Mouse (Mus musculus): Measurements from ENCODE around the gene Nfkbil1. TPM values are rescaled to one million over a fixed set of nuclear protein-coding genes. Genes with fewer than 3 reads are reported as not detected.

The Nfkbil1 gene
- 9.9 and 11.0 TPM in 2 replicates for polyA plus RNA-seq (2015; fragmentation: Nextera tagmentation; extraction: Ambion mirVana)

DNA sequence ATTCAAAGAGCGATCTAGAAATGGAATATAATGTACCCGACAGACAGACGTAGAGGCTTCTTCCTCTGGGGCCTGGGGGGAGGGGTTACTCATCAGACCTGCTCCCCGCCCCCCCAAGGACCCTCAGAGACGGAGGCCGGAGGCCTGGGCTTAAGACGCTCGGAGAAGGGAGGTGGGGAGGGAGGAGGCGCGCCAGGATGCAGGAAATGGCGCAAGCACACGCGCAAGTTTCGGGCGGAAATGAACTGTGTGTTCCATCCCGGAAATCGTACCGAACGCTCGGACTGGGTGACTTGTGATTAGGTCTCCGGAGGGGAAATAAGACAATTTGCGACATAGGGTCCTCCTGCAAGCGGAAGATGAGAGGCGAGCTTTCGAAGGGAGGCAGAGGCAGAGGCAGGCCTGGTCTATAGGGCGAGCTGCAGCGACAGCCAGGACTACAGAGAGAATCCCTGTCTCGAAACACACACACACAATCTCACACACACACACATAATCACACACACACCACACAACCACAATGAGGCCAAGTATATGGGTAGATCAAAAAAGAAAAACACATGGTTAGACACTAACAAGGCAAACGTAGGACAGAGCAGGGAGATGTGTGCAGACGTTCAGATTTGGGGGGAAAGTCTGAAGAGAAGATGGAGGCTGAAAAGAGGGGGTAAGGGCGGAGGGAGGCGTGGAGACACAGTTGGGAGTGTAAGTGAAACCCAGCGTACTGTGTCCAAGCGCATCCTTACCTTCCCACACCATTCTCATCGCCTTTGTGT, at the start of gene Nfkbil1:
Nfkbil1 (minus strand) TSS at position 179 of the 776 bp plus-strand sequence.
- under 1% methylated on average over 35 of the region's 35 CpGs for WGBS
- Histone ChIP-seq H3K9ac (peak within 1 kb of the TSS; percentile 86), H3K4me3 (replicated peaks) (peak within 1 kb of the TSS; percentile 57), H3K9me3 (no peaks in the 10 kb centered on the region), H3K27ac (peak within 1 kb of the TSS; percentile 98), H3K36me3 (peaks cover 7% of the 10 kb centered on the region; the same call in 1 of the 2 replicates), H3K27me3 (replicated peaks) (no peaks in the 10 kb centered on the region), H3K4me2 (replicated peaks) (peak within 1 kb of the TSS; percentile 88), H3K4me1 (replicated peaks) (peaks cover 33% of the 10 kb centered on the region)
- peak; percentile 90 for ATAC-seq

DNA sequence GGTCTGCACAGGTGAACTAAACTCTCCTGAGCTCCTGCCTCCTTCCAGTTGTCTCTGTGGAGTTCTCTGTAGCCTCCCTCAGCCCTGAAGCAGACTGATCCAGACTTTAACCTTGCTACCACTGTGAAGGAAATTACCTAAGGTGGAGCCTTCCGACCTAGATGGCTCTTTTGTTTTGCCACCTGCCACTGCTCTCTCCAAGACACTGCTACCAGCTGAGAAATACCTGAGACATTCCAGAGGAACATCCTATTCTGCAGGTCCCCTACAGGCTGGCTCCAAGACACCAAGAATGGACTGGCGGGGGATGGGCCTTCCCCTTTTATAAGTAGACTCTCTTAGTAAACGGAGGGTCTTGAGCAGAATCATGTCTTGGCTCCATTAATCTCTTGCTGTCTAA, 44.7 kb upstream of the Nfkbil1 start:
- H3K4me3 ChIP-seq (replicated peaks), result no peak overlapping the region
- H3K27ac ChIP-seq, result no peak overlapping the region
- 69% methylated on average over 3 of the region's 3 CpGs for WGBS
- peaks cover 16% of the 10 kb centered on the region for H3K27me3 ChIP-seq (replicated peaks)
- no peaks in the 10 kb centered on the region for H3K36me3 ChIP-seq
- H3K9ac ChIP-seq, result no peak overlapping the region
- H3K9me3 ChIP-seq, result no peaks in the 10 kb centered on the region
- H3K4me2 ChIP-seq (replicated peaks), result no peak overlapping the region
- no peaks in the 10 kb centered on the region for H3K4me1 ChIP-seq (replicated peaks)
- ATAC-seq, result no peak

DNA sequence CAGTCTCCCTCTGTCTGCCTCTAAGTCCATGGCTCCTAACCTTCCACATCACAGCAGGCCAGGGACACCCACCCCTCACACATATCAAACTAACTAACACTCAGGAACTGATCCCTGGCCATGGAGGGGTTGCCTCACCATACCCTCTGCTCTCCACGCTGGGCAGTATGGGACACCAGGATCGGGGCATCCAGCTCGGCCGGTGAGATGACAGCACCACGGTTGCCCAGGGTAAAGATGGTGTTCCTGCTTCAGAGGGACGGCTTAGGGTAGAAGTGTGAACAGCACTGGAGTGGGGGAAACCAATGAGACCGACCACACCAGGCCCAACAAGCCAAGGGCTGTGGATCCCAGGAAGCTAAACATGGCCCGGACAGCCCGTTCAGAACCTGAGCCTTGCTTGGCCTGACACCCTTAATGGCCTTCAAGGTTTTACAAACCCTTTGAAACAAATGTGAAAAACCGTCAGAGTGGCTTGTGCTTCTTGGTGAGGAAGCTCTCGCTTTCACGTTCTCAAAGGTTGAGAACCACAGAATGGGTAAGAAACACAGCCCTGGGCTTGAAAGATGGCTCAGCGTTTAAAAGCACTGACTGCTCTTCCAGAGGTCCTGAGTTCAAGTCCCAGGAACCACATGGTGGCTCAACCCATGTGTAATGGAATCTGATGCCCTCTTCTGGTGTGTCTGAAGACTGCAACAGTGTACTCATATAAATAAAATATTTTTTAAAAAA, 43.5 kb upstream of the Nfkbil1 start:
- peaks cover 16% of the 10 kb centered on the region for H3K27me3 ChIP-seq (replicated peaks)

DNA sequence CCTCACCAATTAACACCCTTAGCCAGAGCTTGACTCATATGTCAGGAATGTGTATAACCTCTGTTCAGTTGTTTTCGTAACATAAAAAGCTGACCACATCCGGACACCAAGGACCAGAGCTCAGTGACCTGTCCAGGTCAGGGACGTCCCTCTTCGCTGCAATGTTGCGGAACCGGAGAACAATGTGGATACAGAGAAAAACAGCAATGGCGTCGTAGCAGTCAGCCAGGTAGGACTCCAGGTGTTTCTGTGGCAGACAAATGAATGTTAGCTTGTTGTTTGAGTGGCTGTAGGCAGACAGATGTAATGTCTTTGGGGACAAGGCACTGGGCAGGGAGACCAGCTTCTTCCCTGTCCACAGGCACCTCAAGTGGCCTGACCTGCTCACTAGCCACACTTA, 42.5 kb upstream of the Nfkbil1 start:
- peaks cover 16% of the 10 kb centered on the region for H3K27me3 ChIP-seq (replicated peaks)
- 87% methylated on average over 8 of the region's 8 CpGs for WGBS
- no peak overlapping the region for H3K27ac ChIP-seq
- no peaks in the 10 kb centered on the region for H3K4me1 ChIP-seq (replicated peaks)
- H3K9me3 ChIP-seq, result no peaks in the 10 kb centered on the region
- no peak overlapping the region for H3K4me3 ChIP-seq (replicated peaks)
- H3K36me3 ChIP-seq, result no peaks in the 10 kb centered on the region
- ATAC-seq, result no peak
- no peak overlapping the region for H3K9ac ChIP-seq
- no peak overlapping the region for H3K4me2 ChIP-seq (replicated peaks)

More for the DNA sequence above, 43.5 kb upstream of the Nfkbil1 start:
- H3K4me3 ChIP-seq (replicated peaks), result no peak overlapping the region
- H3K9ac ChIP-seq, result no peak overlapping the region
- H3K4me2 ChIP-seq (replicated peaks), result no peak overlapping the region
- H3K27ac ChIP-seq, result no peak overlapping the region
- H3K36me3 ChIP-seq, result no peaks in the 10 kb centered on the region
- no peaks in the 10 kb centered on the region for H3K9me3 ChIP-seq
- no peak for ATAC-seq
- WGBS, result 86% methylated on average over 13 of the region's 13 CpGs
- no peaks in the 10 kb centered on the region for H3K4me1 ChIP-seq (replicated peaks)

DNA sequence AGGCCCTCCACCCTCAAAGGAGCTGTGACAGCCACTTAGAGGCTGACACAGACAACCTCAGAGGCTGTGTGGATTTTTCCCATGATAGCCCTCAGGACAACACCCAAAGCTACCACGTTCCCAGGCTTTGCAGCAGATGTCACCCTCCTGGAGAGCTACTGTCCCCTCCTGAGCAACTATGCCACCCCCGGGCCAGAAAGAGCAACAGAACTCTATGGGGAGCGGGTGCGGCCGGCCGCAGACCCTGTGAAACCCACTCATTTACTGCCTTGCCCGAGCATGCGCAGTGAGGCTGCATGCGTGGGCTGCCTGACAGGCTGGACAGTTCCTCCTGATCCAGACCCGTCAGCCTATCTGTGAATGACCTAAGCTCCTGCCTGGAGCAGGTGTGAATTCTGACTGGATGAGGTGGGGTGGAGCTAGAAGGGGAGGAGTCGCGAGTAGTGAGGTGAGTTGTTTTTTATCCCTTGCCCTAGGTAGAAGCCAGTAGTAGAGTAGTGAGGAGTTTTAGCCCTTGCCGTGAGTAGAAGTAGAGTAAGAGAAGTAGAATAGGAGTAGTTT, 40.8 kb upstream of the Nfkbil1 start:
- Histone ChIP-seq H3K4me2 (replicated peaks) (no peak overlapping the region), H3K4me3 (replicated peaks) (no peak overlapping the region), H3K36me3 (no peaks in the 10 kb centered on the region), H3K4me1 (replicated peaks) (no peaks in the 10 kb centered on the region), H3K27me3 (replicated peaks) (peaks cover 16% of the 10 kb centered on the region), H3K27ac (no peak overlapping the region), H3K9me3 (no peaks in the 10 kb centered on the region), H3K9ac (no peak overlapping the region)
- WGBS, result 17% methylated on average over 13 of the region's 13 CpGs
- ATAC-seq, result no peak

DNA sequence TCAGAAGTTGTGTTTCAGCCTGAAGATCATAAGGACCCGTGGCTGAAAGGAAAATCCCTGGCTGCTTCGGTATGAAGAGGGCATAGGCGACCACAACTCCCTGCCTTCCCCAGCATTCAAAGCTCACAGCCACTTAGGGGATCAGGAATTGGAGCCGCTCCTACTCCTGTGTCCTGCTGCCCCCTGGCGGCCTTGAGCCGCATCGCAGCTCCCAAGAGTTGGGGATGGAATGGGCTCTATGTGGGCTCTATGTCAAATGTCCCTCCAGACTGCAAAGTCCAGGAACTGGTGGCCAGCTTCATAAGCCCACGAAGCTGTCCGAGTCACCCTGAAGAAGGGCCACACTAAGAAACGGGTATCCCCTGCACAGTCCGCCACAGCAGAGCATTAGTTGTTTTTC, 39.2 kb upstream of the Nfkbil1 start:
- Histone ChIP-seq H3K9ac (no peak overlapping the region), H3K9me3 (no peaks in the 10 kb centered on the region), H3K27me3 (replicated peaks) (peaks cover 16% of the 10 kb centered on the region), H3K4me2 (replicated peaks) (no peak overlapping the region), H3K4me1 (replicated peaks) (no peaks in the 10 kb centered on the region), H3K27ac (no peak overlapping the region), H3K36me3 (no peaks in the 10 kb centered on the region), H3K4me3 (replicated peaks) (no peak overlapping the region)
- 5% methylated on average over 11 of the region's 11 CpGs for WGBS
- peak; percentile 72 for ATAC-seq

DNA sequence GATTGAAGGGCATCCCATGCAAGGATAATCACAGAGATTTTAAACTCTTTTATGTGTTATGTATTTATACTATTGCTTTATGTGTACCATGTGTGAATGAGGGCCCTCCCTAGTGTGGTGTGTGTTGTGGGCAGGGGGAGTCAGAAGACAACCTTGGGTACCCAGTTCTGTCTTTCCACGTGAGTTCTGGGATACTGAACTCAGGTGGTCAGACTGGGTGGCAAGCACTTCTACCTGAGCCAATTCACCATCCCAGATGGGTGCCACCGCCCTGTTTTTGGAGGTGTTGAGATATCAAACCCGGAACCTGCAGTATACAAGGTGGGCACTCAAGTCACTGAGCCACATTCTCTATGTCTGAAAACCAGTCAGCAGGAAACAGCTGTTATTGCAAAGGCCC, 36.7 kb upstream of the Nfkbil1 start:
- Histone ChIP-seq H3K9ac (no peak overlapping the region), H3K4me3 (replicated peaks) (no peak overlapping the region), H3K27me3 (replicated peaks) (peaks cover 16% of the 10 kb centered on the region), H3K4me1 (replicated peaks) (no peaks in the 10 kb centered on the region), H3K4me2 (replicated peaks) (no peak overlapping the region), H3K36me3 (no peaks in the 10 kb centered on the region), H3K27ac (no peak overlapping the region), H3K9me3 (no peaks in the 10 kb centered on the region)
- 64% methylated on average over 3 of the region's 3 CpGs for WGBS
- no peak for ATAC-seq

DNA sequence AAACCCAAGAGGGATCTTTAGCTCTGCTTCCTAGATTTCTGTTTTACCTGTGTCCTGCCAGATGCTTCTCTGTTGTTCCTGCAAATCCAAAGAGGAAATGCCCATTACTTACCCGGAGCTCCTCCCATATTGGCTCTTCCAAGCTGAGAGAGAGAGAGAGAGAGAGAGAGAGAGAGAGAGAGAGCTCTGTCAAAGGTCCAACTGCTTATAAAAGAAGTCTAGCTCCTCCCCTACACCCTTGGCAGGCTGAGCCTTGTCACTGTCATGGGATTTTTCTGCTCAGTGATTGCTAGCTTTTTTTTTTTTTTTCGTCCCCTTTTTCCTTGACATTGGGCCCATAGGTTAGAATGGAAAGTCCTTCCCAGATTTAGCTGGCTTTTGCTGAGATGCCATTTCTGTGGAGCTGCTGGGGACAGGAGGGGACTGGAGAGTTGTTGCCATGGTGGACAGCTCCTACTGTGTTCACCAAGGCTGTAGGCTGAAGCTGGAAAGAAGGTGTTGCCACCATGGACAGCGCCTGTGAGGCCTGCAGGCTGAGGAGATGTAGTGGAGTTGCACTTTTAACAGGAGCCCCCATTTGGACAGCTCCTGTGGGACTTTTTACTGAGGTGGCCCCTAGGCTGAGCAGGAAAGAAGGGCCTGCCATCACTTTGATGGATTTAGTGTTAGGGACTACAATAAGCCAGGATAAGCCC, 34.2 kb upstream of the Nfkbil1 start:
- WGBS, result 27% methylated on average over 3 of the region's 3 CpGs
- H3K27me3 ChIP-seq (replicated peaks), result no peaks in the 10 kb centered on the region
- H3K9ac ChIP-seq, result no peak overlapping the region
- H3K4me3 ChIP-seq (replicated peaks), result no peak overlapping the region
- H3K4me2 ChIP-seq (replicated peaks), result no peak overlapping the region
- H3K4me1 ChIP-seq (replicated peaks), result no peaks in the 10 kb centered on the region
- H3K36me3 ChIP-seq, result no peaks in the 10 kb centered on the region
- H3K9me3 ChIP-seq, result no peaks in the 10 kb centered on the region
- no peak; the same call in 1 of the 2 replicates for ATAC-seq
- H3K27ac ChIP-seq, result no peak overlapping the region

DNA sequence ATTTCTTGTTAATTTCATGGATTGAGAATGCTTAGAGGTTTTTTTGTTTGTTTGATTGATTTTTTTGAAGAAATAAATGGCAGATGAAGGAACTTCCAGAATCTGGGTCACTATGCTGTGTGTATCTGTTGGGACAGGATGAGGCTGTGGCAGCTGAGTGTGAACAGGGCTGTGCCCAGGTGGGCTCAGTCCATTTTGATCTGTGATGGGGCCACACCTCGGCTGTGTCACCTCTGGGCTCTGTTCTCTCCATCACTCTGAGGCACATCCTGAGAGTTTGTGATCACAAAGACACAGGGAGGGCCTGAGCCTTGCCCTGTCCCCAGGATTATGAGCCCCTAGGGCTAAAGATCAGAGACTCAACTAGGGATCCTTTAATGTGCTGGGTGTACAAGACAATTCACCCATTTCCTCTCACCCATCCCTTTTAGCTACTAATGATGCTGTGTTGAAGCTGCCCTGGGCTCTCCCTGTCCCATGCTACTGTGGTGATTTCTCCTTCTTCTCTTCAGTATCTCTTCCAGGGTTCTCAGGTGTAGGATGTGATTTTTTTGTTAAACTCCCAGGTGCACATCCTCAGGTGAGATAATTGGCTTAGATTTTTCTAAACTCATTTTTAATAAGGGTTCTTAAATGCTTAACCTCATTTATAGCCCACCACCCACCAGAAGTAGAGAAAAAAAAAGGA, 32.0 kb upstream of the Nfkbil1 start:
- 77% methylated on average over 1 of the region's 1 CpGs for WGBS
- H3K27ac ChIP-seq, result no peak overlapping the region
- H3K27me3 ChIP-seq (replicated peaks), result peaks cover 3% of the 10 kb centered on the region
- no peak overlapping the region for H3K4me2 ChIP-seq (replicated peaks)
- ATAC-seq, result no peak
- H3K9me3 ChIP-seq, result no peaks in the 10 kb centered on the region
- no peak overlapping the region for H3K4me3 ChIP-seq (replicated peaks)
- H3K4me1 ChIP-seq (replicated peaks), result peaks cover 2% of the 10 kb centered on the region; the same call in 1 of the 2 replicates
- no peaks in the 10 kb centered on the region for H3K36me3 ChIP-seq
- H3K9ac ChIP-seq, result no peak overlapping the region

DNA sequence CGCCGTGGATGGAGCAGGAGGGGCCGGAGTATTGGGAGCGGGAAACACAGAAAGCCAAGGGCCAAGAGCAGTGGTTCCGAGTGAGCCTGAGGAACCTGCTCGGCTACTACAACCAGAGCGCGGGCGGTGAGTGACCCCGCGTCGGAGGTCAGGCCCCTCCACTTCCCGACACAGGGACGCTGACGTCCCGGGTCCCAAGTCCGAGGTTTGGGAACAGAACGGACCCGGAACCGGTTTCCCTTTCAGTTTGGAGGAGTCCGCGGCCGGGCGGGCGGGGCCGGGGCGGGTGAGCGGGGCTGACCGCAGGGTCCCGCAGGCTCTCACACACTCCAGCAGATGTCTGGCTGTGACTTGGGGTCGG, 27.9 kb upstream of the Nfkbil1 start:
- 1% methylated on average over 31 of the region's 31 CpGs for WGBS
- Histone ChIP-seq H3K9ac (peak overlapping the region; percentile 69), H3K36me3 (no peaks in the 10 kb centered on the region), H3K4me3 (replicated peaks) (peak overlapping the region; percentile 74), H3K9me3 (no peaks in the 10 kb centered on the region), H3K4me2 (replicated peaks) (peak overlapping the region; percentile 99), H3K27me3 (replicated peaks) (peaks cover 9% of the 10 kb centered on the region), H3K27ac (no peak overlapping the region), H3K4me1 (replicated peaks) (peaks cover 4% of the 10 kb centered on the region; the same call in 1 of the 2 replicates)
- ATAC-seq, result peak; percentile 50

DNA sequence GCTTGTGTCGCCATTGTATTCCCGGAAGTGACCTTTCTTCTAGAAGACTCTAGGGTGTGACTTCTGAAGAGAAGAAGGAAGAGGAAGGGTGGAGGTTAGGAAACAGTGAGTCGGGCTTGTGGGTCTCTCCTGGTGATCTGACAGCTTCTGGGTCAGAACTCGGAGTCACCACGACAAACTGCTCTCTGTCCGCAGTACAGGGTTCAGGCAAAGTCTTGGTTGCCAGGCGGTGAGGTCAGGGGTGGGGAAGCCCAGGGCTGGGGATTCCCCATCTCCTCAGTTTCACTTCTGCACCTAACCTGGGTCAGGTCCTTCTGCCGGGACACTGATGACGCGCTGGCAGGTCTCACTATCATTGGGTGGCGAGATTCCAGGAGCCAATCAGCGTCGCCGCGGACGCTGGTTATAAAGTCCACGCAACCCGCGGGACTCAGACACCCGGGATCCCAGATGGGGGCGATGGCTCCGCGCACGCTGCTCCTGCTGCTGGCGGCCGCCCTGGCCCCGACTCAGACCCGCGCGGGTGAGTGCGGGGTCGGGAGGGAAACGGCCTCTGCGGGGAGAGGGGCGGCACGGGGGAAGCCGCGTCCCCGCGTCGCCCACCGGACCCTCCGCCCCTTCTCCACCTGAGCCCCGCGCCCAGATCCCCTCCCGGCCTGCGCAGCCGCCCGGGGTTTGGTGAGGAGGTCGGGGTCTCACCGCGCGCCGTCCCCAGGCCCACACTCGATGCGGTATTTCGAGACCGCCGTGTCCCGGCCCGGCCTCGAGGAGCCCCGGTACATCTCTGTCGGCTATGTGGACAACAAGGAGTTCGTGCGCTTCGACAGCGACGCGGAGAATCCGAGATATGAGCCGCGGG, 27.3 kb upstream of the Nfkbil1 start, which contains the start of gene H2-D1:
H2-D1 (plus strand) TSS at position 67 of the 859 bp plus-strand sequence.
- Histone ChIP-seq H3K9ac (peak within 1 kb of the TSS; percentile 69), H3K36me3 (no peaks in the 10 kb centered on the region), H3K27ac (0 out of 2 replicates have a peak within 1 kb of the TSS, but pooled peaks have one; percentile 17), H3K4me1 (replicated peaks) (peaks cover 4% of the 10 kb centered on the region; the same call in 1 of the 2 replicates), H3K27me3 (replicated peaks) (peaks cover 9% of the 10 kb centered on the region), H3K9me3 (no peaks in the 10 kb centered on the region), H3K4me3 (replicated peaks) (peak within 1 kb of the TSS; percentile 74), H3K4me2 (replicated peaks) (peak within 1 kb of the TSS; percentile 99)
- peak; percentile 94 for ATAC-seq
- WGBS, result 2% methylated on average over 72 of the region's 73 CpGs

Data from intestine, embryonic 15.5 days (tissue).